Mouse (Mus musculus) limb, embryonic 14.5 days (tissue): ENCODE measurements around the gene Hdac4. TPM values are rescaled to one million over a fixed set of nuclear protein-coding genes. Genes with fewer than 3 reads are reported as not detected.

Experiments
- ATAC-seq: fragments of 200-750 bp; cut with Nextera tagmentation; 2 replicates; pipeline ENCODE4 v1.8.0; 2017; ENCODE audit warnings: low read depth, moderate number of reproducible peaks, moderate TSS enrichment; ENCODE audit not compliant: low FRiP score
- DNase-seq: peaks from one replicate; pipeline ENCODE4 v3.0.0-alpha.2; 2015; ENCODE audit warnings: low spot score
- H3K27ac ChIP-seq: fragments of 300-500 bp; sonication (generic); replicated peaks from 2 replicates; pipeline ENCODE4 v1.5.1; 2014; ENCODE audit warnings: low read depth, mild to moderate bottlenecking, low read length, moderate library complexity, mixed read lengths
- H3K27me3 ChIP-seq: fragments of 300-500 bp; sonication (generic); 2 replicates; pipeline ENCODE4 v1.6.1; 2014; ENCODE audit warnings: low read length, mixed read lengths; ENCODE audit not compliant: control insufficient read depth, insufficient read depth
- H3K36me3 ChIP-seq: fragments of 300-500 bp; sonication (generic); 2 replicates; pipeline ENCODE4 v1.6.1; 2014; ENCODE audit warnings: mild to moderate bottlenecking, low read length, moderate library complexity, mixed read lengths; ENCODE audit not compliant: control insufficient read depth, insufficient read depth
- H3K4me1 ChIP-seq: fragments of 300-500 bp; sonication (generic); 2 replicates; pipeline ENCODE4 v1.6.1; 2014; ENCODE audit warnings: antibody characterized with exemption, low read length, mixed read lengths; ENCODE audit not compliant: control insufficient read depth, insufficient read depth
- H3K4me2 ChIP-seq: fragments of 300-500 bp; sonication (generic); replicated peaks from 2 replicates; pipeline ENCODE4 v1.6.1; 2014; ENCODE audit warnings: low read depth, mild to moderate bottlenecking, low read length, moderate library complexity; ENCODE audit not compliant: severe bottlenecking
- H3K4me3 ChIP-seq: fragments of 300-500 bp; sonication (generic); replicated peaks from 2 replicates; pipeline ENCODE4 v1.5.1; 2014; ENCODE audit warnings: low read length
- H3K9ac ChIP-seq: fragments of 300-500 bp; sonication (generic); 2 replicates; pipeline ENCODE4 v1.6.1; 2014; ENCODE audit warnings: mild to moderate bottlenecking, low read depth, low read length, moderate library complexity; ENCODE audit not compliant: severe bottlenecking
- H3K9me3 ChIP-seq: fragments of 300-500 bp; sonication (generic); 2 replicates; pipeline ENCODE4 v1.6.1; 2016; ENCODE audit warnings: low read length; ENCODE audit not compliant: control insufficient read depth
- POLR2A ChIP-seq: fragments of 200-500 bp; IDR thresholded peaks from 2 replicates; pipeline ENCODE4 v1.8.0; 2012; ENCODE audit warnings: inconsistent platforms, mild to moderate bottlenecking, moderate library complexity, borderline replicate concordance; ENCODE audit not compliant: insufficient read depth, insufficient read length; ENCODE audit errors: extremely low read depth
- WGBS: fragments of 180-500 bp; shearing (Covaris S2); extraction: QIAGEN DNeasy Blood & Tissue Kit; methylation state at CpG from one replicate; pipeline ENCODE4 v1.1.7; 2014; 5-methylcytosine and 5-hydroxymethylcytosine counted together
- polyA plus RNA-seq, 2 experiments: library from polyadenylated mRNA; depleted of rRNA in 1 of 2; stranded (reverse) in 1 of 2; unstranded in 1 of 2; fragments of >200 nt; fragmentation: Nextera tagmentation in 1 of 2; extraction: Ambion mirVana in 1 of 2; gene quantifications; 2 replicates each; pipeline versions ENCODE4 v1.2.1 to v1.2.3; 2012 to 2014

Hdac4 gene
- polyA plus RNA-seq, 2 experiments = 15.2 to 25.4 TPM

DNA sequence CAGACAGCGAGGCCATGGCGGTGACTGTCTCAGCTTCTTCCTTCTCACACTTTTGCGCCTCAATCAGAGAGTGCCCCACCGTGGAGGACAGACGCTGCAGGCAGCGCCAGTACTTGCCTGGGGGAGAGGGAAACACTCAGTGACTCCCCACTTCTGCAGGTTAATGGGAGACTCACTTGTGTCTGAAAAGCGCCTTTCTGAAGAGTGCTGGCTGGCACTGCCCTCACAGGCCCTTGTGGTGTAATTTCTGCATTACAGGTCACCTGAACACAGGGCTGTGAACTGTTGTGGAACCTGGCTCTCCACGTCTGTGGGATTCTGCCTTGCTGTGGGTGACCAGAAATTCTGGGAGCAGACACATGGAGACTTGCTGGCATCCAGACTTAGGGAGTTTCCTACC lies 261.8 kb downstream of the Hdac4 start:
- TF ChIP-seq POLR2A = no peak
- Histone ChIP-seq H3K9me3 (no peaks in the 10 kb centered on the region), H3K4me2 (no peak overlapping the region), H3K4me3 (no peak overlapping the region), H3K36me3 (peaks cover 61% of the 10 kb centered on the region), H3K27me3 (no peaks in the 10 kb centered on the region), H3K9ac (no peak overlapping the region), H3K27ac (no peak overlapping the region), H3K4me1 (no peaks in the 10 kb centered on the region)
- no peak for ATAC-seq
- no peak for DNase-seq
- WGBS = 84% methylated on average over 8 of the region's 8 CpGs

DNA sequence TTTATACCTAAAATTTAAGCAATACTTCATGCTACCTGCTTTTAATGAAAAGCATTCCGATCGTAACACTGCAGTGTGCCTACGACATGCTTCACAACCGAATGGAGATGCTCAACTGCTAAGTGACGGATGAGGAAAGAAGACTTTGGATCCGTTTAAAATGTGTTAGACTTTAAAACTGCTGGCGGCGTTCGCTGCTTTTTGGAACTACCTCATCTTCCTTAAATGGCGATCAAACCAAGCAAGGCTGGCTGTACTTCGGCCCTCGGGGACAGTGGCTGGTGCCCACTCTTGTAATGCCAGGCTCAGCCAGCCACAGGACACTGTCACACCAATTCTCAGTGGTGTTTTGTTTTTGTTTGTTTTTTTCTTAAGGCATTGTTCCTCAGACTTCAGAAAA lies 263.3 kb downstream of the Hdac4 start:
- Histone ChIP-seq H3K27ac (no peak overlapping the region), H3K36me3 (peaks cover 56% of the 10 kb centered on the region)
- WGBS = 72% methylated on average over 12 of the region's 12 CpGs

DNA sequence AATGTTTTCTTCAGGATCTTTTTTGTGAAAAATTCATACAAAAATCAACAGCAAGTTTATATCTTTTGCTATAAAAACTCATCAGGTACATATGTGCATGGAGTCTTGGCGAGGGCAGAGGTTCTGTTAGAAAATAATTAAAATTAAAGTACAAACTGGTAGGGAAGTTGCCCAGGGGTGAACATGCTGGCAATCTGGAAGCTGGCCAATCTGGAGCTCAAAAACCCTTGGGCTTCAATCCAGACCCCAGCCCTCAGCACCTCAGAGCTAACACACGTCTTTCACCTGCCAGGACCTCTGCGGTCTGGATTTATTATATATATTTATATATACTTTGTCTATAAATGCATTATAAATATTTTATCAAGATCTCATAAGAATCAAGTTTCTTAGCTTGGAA lies 263.7 kb downstream of the Hdac4 start:
- H3K9me3 ChIP-seq = no peaks in the 10 kb centered on the region
- 43% methylated on average over 3 of the region's 3 CpGs for WGBS
- no peak for ATAC-seq
- peaks cover 9% of the 10 kb centered on the region; the same call in 1 of the 2 replicates for H3K4me1 ChIP-seq
- no peak for TF ChIP-seq POLR2A
- peaks cover 54% of the 10 kb centered on the region for H3K36me3 ChIP-seq
- H3K4me3 ChIP-seq = no peak overlapping the region
- H3K27me3 ChIP-seq = no peaks in the 10 kb centered on the region
- no peak for DNase-seq
- H3K27ac ChIP-seq = no peak overlapping the region
- H3K4me2 ChIP-seq = no peak overlapping the region
- H3K9ac ChIP-seq = no peak overlapping the region

More for the DNA sequence above, 263.3 kb downstream of the Hdac4 start:
- no peak overlapping the region for H3K4me3 ChIP-seq
- DNase-seq (no peak), ATAC-seq (no peak)
- no peaks in the 10 kb centered on the region for H3K27me3 ChIP-seq
- TF ChIP-seq POLR2A = no peak
- no peak overlapping the region for H3K4me2 ChIP-seq
- no peaks in the 10 kb centered on the region for H3K9me3 ChIP-seq
- H3K9ac ChIP-seq = no peak overlapping the region
- H3K4me1 ChIP-seq = peaks cover 5% of the 10 kb centered on the region; the same call in 1 of the 2 replicates

DNA sequence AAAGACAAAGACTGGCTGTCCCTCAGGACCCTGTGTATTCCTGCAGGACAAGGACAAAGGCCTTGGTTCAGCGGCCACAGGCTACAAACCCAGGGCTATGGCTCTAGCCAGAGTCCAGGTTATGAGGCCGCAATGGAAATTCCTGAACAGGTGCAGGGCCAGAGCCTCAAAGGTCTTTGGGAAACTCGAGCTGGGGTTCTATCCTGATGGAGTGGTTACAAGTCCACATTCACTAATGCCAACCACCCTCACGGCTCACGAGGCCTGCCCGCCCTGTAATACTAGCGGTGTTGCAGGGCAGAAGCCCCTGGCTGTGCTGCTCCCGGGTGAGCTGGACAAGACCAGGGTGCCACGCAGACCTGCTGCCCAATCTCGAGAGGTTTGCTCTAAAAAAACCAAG lies 264.3 kb downstream of the Hdac4 start:
- Histone ChIP-seq H3K9ac (no peak overlapping the region), H3K4me1 (peaks cover 9% of the 10 kb centered on the region; the same call in 1 of the 2 replicates), H3K27ac (no peak overlapping the region), H3K4me3 (no peak overlapping the region), H3K9me3 (no peaks in the 10 kb centered on the region), H3K4me2 (no peak overlapping the region), H3K36me3 (peaks cover 53% of the 10 kb centered on the region), H3K27me3 (no peaks in the 10 kb centered on the region)
- no peak for TF ChIP-seq POLR2A
- ATAC-seq (no peak), DNase-seq (no peak)
- 83% methylated on average over 10 of the region's 10 CpGs for WGBS

DNA sequence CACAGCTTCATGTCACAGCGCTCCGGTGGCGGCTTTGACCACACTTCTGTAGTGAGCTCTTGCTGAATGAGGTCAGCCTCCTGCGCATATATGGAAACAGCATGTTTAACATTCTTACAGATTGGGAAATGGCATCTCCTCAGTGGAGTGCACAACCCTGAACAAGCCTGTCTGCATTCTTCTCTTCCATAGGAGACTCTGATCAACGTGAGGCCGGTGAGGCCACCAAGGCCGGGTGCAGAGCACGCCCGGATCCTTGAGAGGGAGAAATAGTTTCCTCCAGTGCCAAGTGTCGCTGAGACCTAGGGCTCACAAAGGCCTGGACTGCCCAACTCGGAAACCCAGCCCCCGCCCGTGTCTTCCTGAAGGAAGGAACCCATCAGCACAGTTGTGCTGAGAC lies 266.4 kb downstream of the Hdac4 start:
- WGBS = 87% methylated on average over 13 of the region's 13 CpGs
- DNase-seq = no peak

DNA sequence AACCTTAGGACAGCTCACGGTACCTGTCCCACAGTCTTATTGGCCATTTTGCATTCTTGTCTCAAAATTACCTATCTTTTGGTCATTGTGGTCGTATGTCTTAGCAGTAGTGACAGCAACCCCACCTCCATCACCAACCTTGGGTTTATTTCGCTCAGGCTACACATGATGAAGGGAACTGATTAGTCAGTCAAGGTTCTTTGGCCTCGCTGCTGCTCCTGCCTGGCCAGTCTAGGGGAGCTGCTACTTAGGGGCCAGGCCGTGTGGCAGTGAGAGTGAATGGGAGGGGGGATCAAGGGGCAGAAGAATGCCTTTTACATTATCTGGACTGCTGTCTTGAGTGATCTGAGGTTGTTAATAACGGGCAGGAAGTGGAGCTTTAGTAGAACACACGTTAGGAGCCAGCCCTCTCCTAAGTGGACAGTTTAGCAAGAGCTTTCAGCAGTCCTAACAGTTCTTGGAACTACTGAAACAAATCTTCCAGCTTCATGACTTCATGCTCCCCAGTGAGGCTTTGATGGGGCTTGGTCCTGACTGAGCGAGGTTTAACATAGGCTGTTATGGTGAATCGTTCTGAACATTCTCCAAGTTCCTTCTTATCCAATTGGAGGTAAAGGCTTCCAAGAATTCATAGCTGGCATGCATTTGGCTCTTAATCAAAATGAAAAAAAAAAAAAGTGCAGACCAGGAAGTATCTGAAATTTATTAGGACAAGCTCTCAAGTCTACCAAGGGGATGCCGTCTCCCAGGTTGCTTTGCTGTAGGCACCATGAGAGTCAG lies 267.8 kb downstream of the Hdac4 start:
- WGBS = 73% methylated on average over 10 of the region's 10 CpGs
- no peak for TF ChIP-seq POLR2A
- Histone ChIP-seq H3K9ac (no peak overlapping the region), H3K9me3 (no peaks in the 10 kb centered on the region), H3K4me2 (no peak overlapping the region), H3K27ac (no peak overlapping the region), H3K27me3 (no peaks in the 10 kb centered on the region), H3K4me3 (no peak overlapping the region), H3K36me3 (peaks cover 23% of the 10 kb centered on the region), H3K4me1 (peaks cover 9% of the 10 kb centered on the region; the same call in 1 of the 2 replicates)
- ATAC-seq (no peak), DNase-seq (no peak)

More for the DNA sequence above, 266.4 kb downstream of the Hdac4 start:
- Histone ChIP-seq H3K9me3 (no peaks in the 10 kb centered on the region), H3K36me3 (peaks cover 34% of the 10 kb centered on the region), H3K9ac (no peak overlapping the region), H3K4me1 (peaks cover 9% of the 10 kb centered on the region; the same call in 1 of the 2 replicates), H3K4me3 (no peak overlapping the region), H3K27ac (no peak overlapping the region), H3K27me3 (no peaks in the 10 kb centered on the region), H3K4me2 (no peak overlapping the region)
- no peak for ATAC-seq
- no peak for TF ChIP-seq POLR2A
